Mouse (Mus musculus) myocyte (in vitro differentiated cells): ENCODE measurements at regions not wholly inside any gene's neighbourhood (a gene's known extent, or its start where the extent isn't known, plus 50 kb on each side); places are given as distances from the start of the nearest gene placed in this dataset.

Experiments used
- H3K27me3 ChIP-seq: one replicate; pipeline ENCODE4 v1.6.1; 2011; ENCODE audit not compliant: control insufficient read depth, insufficient read depth, insufficient read length
- H3K36me3 ChIP-seq: one replicate; pipeline ENCODE4 v1.6.1; 2011; ENCODE audit not compliant: control insufficient read depth, insufficient read depth
- H3K4me2 ChIP-seq: one replicate; pipeline ENCODE4 v1.6.1; 2011; ENCODE audit warnings: low read depth, control low read depth
- H3K4me3 ChIP-seq: one replicate; pipeline ENCODE4 v1.5.1; 2011; ENCODE audit warnings: mild to moderate bottlenecking, control low read depth, moderate library complexity
- H3K79me2 ChIP-seq: one replicate; pipeline ENCODE4 v1.6.1; 2011; ENCODE audit not compliant: control insufficient read depth, insufficient read depth
- H3ac ChIP-seq: one replicate; pipeline ENCODE4 v1.6.1; 2011; ENCODE audit not compliant: control insufficient read depth, insufficient read length
- CEBPB ChIP-seq: IDR thresholded peaks from 2 replicates; pipeline ENCODE4 v1.6.1; 2011; ENCODE audit warnings: mild to moderate bottlenecking, moderate library complexity; ENCODE audit not compliant: poor library complexity, insufficient read depth, severe bottlenecking
- E2F4 ChIP-seq: IDR thresholded peaks from one replicate; pipeline ENCODE4 v1.6.1; 2011; ENCODE audit warnings: mild to moderate bottlenecking, control low read depth, moderate library complexity; ENCODE audit not compliant: insufficient read depth
- MAX ChIP-seq: IDR thresholded peaks from one replicate; pipeline ENCODE4 v1.6.1; 2011; ENCODE audit warnings: low read depth, mild to moderate bottlenecking, control low read depth
- MYOD1 ChIP-seq, 3 experiments: IDR thresholded peaks; one replicate each; pipeline ENCODE4 v1.6.1; 2011; ENCODE audit warnings: control low read depth in 2 of 3, low read depth in 2 of 3, mild to moderate bottlenecking in 2 of 3, moderate library complexity in 1 of 3; ENCODE audit not compliant: insufficient read length in 2 of 3, control insufficient read depth in 1 of 3
- MYOG ChIP-seq, 3 experiments: IDR thresholded peaks; one replicate each; pipeline ENCODE4 v1.6.1; 2011; ENCODE audit warnings: control low read depth in 2 of 3, low read depth in 2 of 3, mild to moderate bottlenecking in 2 of 3; ENCODE audit not compliant: insufficient read length in 2 of 3, control insufficient read depth in 1 of 3, insufficient read depth in 1 of 3
- POLR2A ChIP-seq: IDR thresholded peaks from one replicate; pipeline ENCODE4 v1.6.1; 2011; ENCODE audit warnings: low read depth, mild to moderate bottlenecking, control low read depth, moderate library complexity; ENCODE audit not compliant: insufficient read length
- POLR2AphosphoS2 ChIP-seq: IDR thresholded peaks from one replicate; pipeline ENCODE4 v1.6.1; 2011; ENCODE audit warnings: low read depth, control low read depth; ENCODE audit not compliant: insufficient read length
- REST ChIP-seq: IDR thresholded peaks from one replicate; pipeline ENCODE4 v1.6.1; 2011; ENCODE audit warnings: mild to moderate bottlenecking, control low read depth, moderate library complexity; ENCODE audit not compliant: insufficient read depth, insufficient read length
- SRF ChIP-seq: IDR thresholded peaks from one replicate; pipeline ENCODE4 v1.6.1; 2011; ENCODE audit warnings: low read depth; ENCODE audit not compliant: control insufficient read depth, insufficient read length
- TCF12 ChIP-seq: IDR thresholded peaks from one replicate; pipeline ENCODE4 v1.6.1; 2011; ENCODE audit warnings: mild to moderate bottlenecking, control low read depth; ENCODE audit not compliant: poor library complexity, insufficient read depth, severe bottlenecking
- TCF3 ChIP-seq: IDR thresholded peaks from one replicate; pipeline ENCODE4 v1.6.1; 2011; ENCODE audit warnings: low read depth, control low read depth; ENCODE audit not compliant: insufficient read length
- USF1 ChIP-seq: IDR thresholded peaks from one replicate; pipeline ENCODE4 v1.6.1; 2011; ENCODE audit warnings: low read depth, mild to moderate bottlenecking, control low read depth, moderate library complexity

DNA sequence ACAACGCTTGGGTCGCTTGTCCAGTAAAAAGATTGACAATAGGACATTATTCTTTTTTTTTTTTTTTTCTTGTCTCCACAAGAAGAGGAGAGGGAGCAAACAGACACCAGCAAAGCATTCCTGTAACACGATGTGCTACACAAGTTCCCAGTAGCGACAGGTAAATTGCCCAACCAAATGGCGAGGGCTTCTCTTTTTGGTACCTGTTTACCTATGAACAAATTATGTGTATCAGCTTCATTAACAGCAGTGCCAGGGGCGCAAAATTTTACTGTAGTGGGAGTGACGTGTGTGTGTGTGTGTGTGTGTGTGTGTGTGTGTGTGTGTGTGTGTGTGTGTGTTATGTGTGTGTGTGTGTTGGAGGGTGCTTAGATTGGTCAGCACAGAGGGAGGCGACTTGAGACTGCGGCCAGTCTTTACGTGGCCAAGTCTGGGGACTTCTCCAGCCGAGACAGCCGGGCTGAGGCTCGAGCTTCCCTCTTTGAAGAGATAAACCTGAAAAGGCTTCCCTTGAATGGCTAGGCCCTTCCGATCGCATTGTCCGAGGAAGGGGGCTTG is 226.4 kb downstream of the Mef2c start:
- Histone ChIP-seq H3K79me2 (no peaks in the 10 kb centered on the region), H3ac (peak overlapping the region; percentile 68), H3K4me3 (peak overlapping the region; percentile 26), H3K36me3 (no peaks in the 10 kb centered on the region), H3K27me3 (no peaks in the 10 kb centered on the region), H3K4me2 (peak overlapping the region; percentile 77)
- TF ChIP-seq REST: no peak
- no peak for TF ChIP-seq CEBPB
- no peak for TF ChIP-seq MYOD1 (IDR thresholded peaks at IDR 0.05; ENCODE audit: control insufficient read depth in 1 of 3, insufficient read length in 2 of 3, low read depth in 2 of 3)
- TF ChIP-seq USF1: no peak
- no peak for TF ChIP-seq TCF12
- no peak for TF ChIP-seq MAX
- no peak for TF ChIP-seq POLR2AphosphoS2
- TF ChIP-seq E2F4: no peak
- TF ChIP-seq TCF3: no peak
- TF ChIP-seq SRF: no peak
- TF ChIP-seq MYOG (IDR thresholded peaks at IDR 0.05; ENCODE audit: control insufficient read depth in 1 of 3, insufficient read depth in 1 of 3, insufficient read length in 2 of 3, low read depth in 2 of 3): no peak
- TF ChIP-seq POLR2A: no peak

DNA sequence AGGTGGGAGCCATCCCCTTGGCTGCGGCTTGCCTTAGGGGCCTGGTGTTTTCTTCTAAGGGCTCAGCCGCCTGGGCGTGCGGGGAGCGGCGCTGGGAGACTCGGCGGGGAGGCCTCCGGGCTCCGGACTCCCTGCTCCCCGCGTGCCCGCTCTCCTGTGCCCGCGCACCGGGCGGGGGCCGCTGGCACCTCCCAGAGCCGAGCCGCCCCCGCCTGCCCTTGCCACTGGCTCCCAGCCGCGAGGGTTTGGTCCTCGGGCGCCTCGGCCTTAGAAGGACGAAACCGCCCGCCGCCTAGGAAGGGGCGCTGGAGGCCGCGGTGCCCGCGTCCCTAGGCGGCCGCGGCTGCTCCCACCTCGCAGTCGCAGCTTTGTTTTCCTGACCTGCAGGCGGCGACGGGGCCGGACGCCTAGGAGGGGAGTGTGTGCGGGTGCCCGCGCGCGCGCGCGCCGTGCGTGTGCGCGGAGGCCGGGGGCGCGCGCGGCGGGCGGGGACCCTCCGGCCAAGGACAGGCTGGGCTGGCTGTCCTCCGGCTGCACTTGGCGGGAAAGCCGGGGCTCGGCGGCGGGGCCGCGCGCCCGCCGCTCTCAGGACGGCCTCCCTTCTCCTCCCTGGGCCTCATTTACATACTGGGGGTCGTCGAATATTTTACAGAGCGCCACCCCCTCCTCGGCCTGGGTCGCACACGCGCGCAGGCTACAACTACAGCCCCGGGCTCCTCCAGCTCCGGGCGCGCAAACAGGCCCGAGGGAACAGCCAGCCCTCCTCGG is 227.1 kb downstream of the Mef2c start:
- H3K79me2 ChIP-seq: no peaks in the 10 kb centered on the region
- H3ac ChIP-seq: peak overlapping the region; percentile 68
- H3K4me3 ChIP-seq: peak overlapping the region; percentile 26
- TF ChIP-seq POLR2AphosphoS2 (peak; percentile 51), MAX (no peak), POLR2A (peak; percentile 61)
- H3K27me3 ChIP-seq: no peaks in the 10 kb centered on the region
- peak overlapping the region; percentile 77 for H3K4me2 ChIP-seq
- no peaks in the 10 kb centered on the region for H3K36me3 ChIP-seq

DNA sequence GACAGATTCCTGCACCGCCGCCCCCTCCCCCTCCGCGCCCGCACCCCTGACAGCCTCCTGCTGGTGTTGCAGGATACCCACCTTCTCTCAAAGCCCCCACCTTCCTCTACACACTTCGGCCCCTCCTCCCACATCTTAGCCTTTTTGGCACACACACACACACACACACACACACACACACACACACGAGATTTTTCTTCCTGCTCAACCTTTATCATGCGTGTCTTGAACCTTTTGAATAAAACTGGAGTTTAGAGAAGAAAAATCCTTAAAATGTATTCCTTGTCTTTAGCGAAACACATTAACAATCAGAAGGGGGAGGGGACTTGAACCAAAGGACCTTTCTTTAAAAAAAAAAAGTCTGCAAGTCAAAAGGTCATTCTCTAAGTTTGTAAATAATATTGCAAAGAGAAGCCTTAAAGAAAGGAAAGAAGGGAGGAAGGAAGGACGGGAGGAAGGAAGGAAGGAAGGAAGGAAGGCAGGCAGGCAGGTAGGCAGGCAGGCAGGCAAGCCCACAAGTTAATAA is 227.7 kb downstream of the Mef2c start:
- TF ChIP-seq CEBPB: no peak
- Histone ChIP-seq H3K36me3 (no peaks in the 10 kb centered on the region), H3K79me2 (no peaks in the 10 kb centered on the region), H3ac (peak overlapping the region; percentile 68), H3K4me2 (peak overlapping the region; percentile 77), H3K4me3 (peak overlapping the region; percentile 26), H3K27me3 (no peaks in the 10 kb centered on the region)

DNA sequence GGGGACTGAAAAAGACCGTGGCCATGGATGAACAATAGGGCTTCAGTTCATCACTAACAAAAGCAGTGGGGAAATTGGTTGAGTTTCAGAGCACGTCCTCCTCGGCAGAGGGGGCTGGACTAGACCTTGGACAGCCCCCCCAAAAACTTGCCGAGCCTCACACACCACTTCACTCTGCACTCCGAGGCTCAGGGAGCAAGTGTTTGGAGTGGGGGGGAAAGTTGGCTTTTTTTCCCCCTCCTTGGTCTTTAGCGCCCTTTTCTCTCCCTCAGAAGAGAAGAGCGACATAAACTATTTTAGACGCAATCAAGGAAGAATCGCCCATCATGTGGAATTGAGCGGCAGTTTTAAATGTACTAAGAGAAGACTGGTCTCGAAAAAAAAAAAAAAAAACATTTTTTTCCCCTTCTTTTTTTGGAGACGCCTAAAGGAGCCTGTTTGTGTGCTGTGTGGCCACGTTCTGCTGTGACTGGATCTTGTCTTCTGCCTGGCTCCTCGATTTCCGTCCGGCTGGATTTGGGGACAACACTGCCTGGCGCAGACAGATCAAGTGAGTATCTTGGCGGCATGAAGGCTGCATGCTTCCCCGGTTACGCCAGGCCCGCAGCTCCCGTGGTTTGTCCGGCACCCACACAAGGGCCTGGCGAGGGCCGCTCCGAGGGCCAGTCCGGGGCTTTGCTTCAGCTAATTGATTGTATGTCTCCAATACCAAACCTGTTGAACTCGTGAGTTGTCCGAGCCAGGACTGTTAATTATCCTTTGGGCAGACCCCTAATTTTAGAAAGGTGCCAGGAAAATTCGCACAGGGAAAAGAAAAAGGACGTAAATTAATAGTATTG is 228.7 kb downstream of the Mef2c start:
- Histone ChIP-seq H3K4me2 (peak overlapping the region; percentile 75), H3ac (no peak overlapping the region), H3K27me3 (no peaks in the 10 kb centered on the region), H3K36me3 (no peaks in the 10 kb centered on the region), H3K79me2 (no peaks in the 10 kb centered on the region), H3K4me3 (peak overlapping the region; percentile 19)
- no peak for TF ChIP-seq SRF
- TF ChIP-seq CEBPB: no peak

- peak overlapping the region; percentile 75 for H3K4me2 ChIP-seq
- no peaks in the 10 kb centered on the region for H3K79me2 ChIP-seq
- peak overlapping the region; percentile 19 for H3K4me3 ChIP-seq
- TF ChIP-seq REST: no peak
- TF ChIP-seq MAX: no peak
- TF ChIP-seq TCF3: no peak
- no peak for TF ChIP-seq E2F4
- no peak for TF ChIP-seq POLR2AphosphoS2
- TF ChIP-seq CEBPB: no peak
- TF ChIP-seq USF1: no peak
- TF ChIP-seq POLR2A: no peak
- no peak for TF ChIP-seq SRF
- H3ac ChIP-seq: no peak overlapping the region
- no peaks in the 10 kb centered on the region for H3K27me3 ChIP-seq
- no peaks in the 10 kb centered on the region for H3K36me3 ChIP-seq
These were observed 229.6 kb downstream of the Mef2c start for GRCm38 (mm10) chr13:83733231-83733990.
